ENCODE assay signal across 8 mouse cellular contexts in genomic region chr13:6515084-6515910, GRCm38 (mm10). TPM values are rescaled to one million over a fixed set of nuclear protein-coding genes. Genes with fewer than 3 reads are reported as not detected.
DNase-seq lines count a peak whose midpoint lies in the region; ATAC-seq and TF ChIP-seq lines count a peak whose summit lies in the region.

No protein-coding gene starts in this region.

- ATAC-seq in forebrain, embryonic 13.5 days = no peak
- ATAC-seq in intestine, embryonic 15.5 days = no peak

- no peak for TF ChIP-seq POLR2A in ES-Bruce4 (IDR thresholded peaks at IDR 0.05; ENCODE audit: insufficient read depth, low read length)

- no peaks in the 10 kb centered on the region for H3K27me3 ChIP-seq in ES-Bruce4 (ENCODE audit: control insufficient read depth, insufficient read depth, low read length, poor library complexity, severe bottlenecking)
- no peaks in the 10 kb centered on the region for H3K27me3 ChIP-seq in forebrain, embryonic 13.5 days
- no peaks in the 10 kb centered on the region for H3K27me3 ChIP-seq in intestine, embryonic 15.5 days (replicated peaks)

- no peak overlapping the region for H3K4me3 ChIP-seq in ES-Bruce4 (ENCODE audit: low read depth, low read length)
- H3K4me3 ChIP-seq in forebrain, embryonic 13.5 days = no peak overlapping the region
- H3K4me3 ChIP-seq in intestine, embryonic 15.5 days (replicated peaks) = no peak overlapping the region

- H3K4me2 ChIP-seq in forebrain, embryonic 13.5 days = no peak overlapping the region
- no peak overlapping the region for H3K4me2 ChIP-seq in intestine, embryonic 15.5 days (replicated peaks)

- H3K9ac ChIP-seq in ES-Bruce4 (ENCODE audit: low read depth, poor library complexity, severe bottlenecking) = no peak overlapping the region
- no peak overlapping the region for H3K9ac ChIP-seq in forebrain, embryonic 13.5 days
- no peak overlapping the region for H3K9ac ChIP-seq in intestine, embryonic 15.5 days

- H3K4me1 ChIP-seq in ES-Bruce4 (ENCODE audit: control insufficient read depth, insufficient read depth, low read length) = no peaks in the 10 kb centered on the region
- no peaks in the 10 kb centered on the region for H3K4me1 ChIP-seq in forebrain, embryonic 13.5 days
- no peaks in the 10 kb centered on the region for H3K4me1 ChIP-seq in intestine, embryonic 15.5 days (replicated peaks)

- no peak overlapping the region for H3K27ac ChIP-seq in ES-Bruce4 (ENCODE audit: insufficient read depth, low read length)
- no peak overlapping the region for H3K27ac ChIP-seq in forebrain, embryonic 13.5 days
- H3K27ac ChIP-seq in intestine, embryonic 15.5 days = no peak overlapping the region

- H3K9me3 ChIP-seq in ES-Bruce4 (replicated peaks; ENCODE audit: control insufficient read depth, insufficient read depth, low read length, poor library complexity, severe bottlenecking) = no peaks in the 10 kb centered on the region
- no peaks in the 10 kb centered on the region for H3K9me3 ChIP-seq in forebrain, embryonic 13.5 days (replicated peaks)
- no peaks in the 10 kb centered on the region for H3K9me3 ChIP-seq in intestine, embryonic 15.5 days

- no peak for TF ChIP-seq EP300 in ES-Bruce4 (IDR thresholded peaks at IDR 0.05; ENCODE audit: insufficient read depth, low read depth, low read length)

- 61% methylated on average over 8 of the region's 8 CpGs for WGBS in forebrain, embryonic 13.5 days
- 61% methylated on average over 8 of the region's 8 CpGs for WGBS in intestine, embryonic 15.5 days

- TF ChIP-seq CTCF in ES-Bruce4 (IDR thresholded peaks at IDR 0.05; ENCODE audit: low read depth, low read length) = peak; percentile 71

- DNase-seq in heart, postnatal 4 days = peak; percentile 10
- DNase-seq in heart, adult 9 months (ENCODE audit: low spot score in 2 of 2) = no peak
- peak; percentile 28 for DNase-seq in c-Kit-negative CD71-positive TER-119-positive erythroid progenitor cells, embryonic 14.5 days (ENCODE audit: low read depth, low spot score)
- DNase-seq in lung, postnatal 10 days = peak; percentile 35
- DNase-seq in cerebellum, adult 11-12 months = no peak

- no peaks in the 10 kb centered on the region for H3K36me3 ChIP-seq in ES-Bruce4 (ENCODE audit: control insufficient read depth, insufficient read depth, low read length, poor library complexity, severe bottlenecking)
- H3K36me3 ChIP-seq in forebrain, embryonic 13.5 days (ENCODE audit: poor library complexity, severe bottlenecking) = no peaks in the 10 kb centered on the region
- no peaks in the 10 kb centered on the region for H3K36me3 ChIP-seq in intestine, embryonic 15.5 days

RNA-seq across cellular contexts. Expression of gene Pitrm1, which starts 32.7 kb away (rescaled TPM):
- total RNA-seq in heart, postnatal 4 days (2021) = 10 to 100 TPM; 65.3 to 73.8 TPM
- polyA plus RNA-seq in ES-Bruce4 (2011; ENCODE audit: insufficient read depth, insufficient read length, low read depth, missing spikeins) = 110 and 115 TPM in 2 replicates
- 58.3 and 64.3 TPM in 2 replicates for polyA plus RNA-seq in forebrain, embryonic 13.5 days (2015; fragmentation: Nextera tagmentation; extraction: Ambion mirVana)
- 74.2 and 81.2 TPM in 2 replicates for polyA plus RNA-seq in intestine, embryonic 15.5 days (2015; fragmentation: Nextera tagmentation; extraction: Ambion mirVana)

Comparison
In these comparisons a context has a peak if more than half of its experiments do, and no peak if none do; other contexts are left out.
1. DNase-seq: peak in heart, postnatal 4 days (single experiment), c-Kit-negative CD71-positive TER-119-positive erythroid progenitor cells, embryonic 14.5 days (single experiment) and lung, postnatal 10 days (single experiment); none in heart, adult 9 months (0 of 2) and cerebellum, adult 11-12 months (single experiment).